ENCODE assay signal across 1 mouse cellular context in genomic region chr3:88331282-88331681, GRCm38 (mm10).
A peak's percentile ranks its signal among the peaks of the same experiment; 100 is the strongest.
TF ChIP-seq lines count a peak whose summit lies in the region.

No protein-coding gene starts in this region.

TF ChIP-seq in CH12.LX, 34 proteins besides CTCF, POLR2A, EP300 and RAD21:
- no peak for TF ChIP-seq CHD1 (IDR thresholded peaks at IDR 0.05; ENCODE audit: low read depth, low read length)
- TF ChIP-seq MAFK (IDR thresholded peaks at IDR 0.05; ENCODE audit: insufficient replicate concordance, low read length), result no peak
- no peak for TF ChIP-seq MYC (IDR thresholded peaks at IDR 0.05; ENCODE audit: low read depth, low read length)
- no peak for TF ChIP-seq MEF2A (IDR thresholded peaks at IDR 0.05; ENCODE audit: borderline replicate concordance, low read depth, low read length)
- no peak for TF ChIP-seq PAX5 (IDR thresholded peaks at IDR 0.05; ENCODE audit: low read length)
- TF ChIP-seq SMC3 (IDR thresholded peaks at IDR 0.05; ENCODE audit: low read depth, low read length), result peak; percentile 36
